Mouse (Mus musculus) thymus, postnatal 10 days (tissue): Measurements from ENCODE around the gene Btbd11.

Source experiments
- DNase-seq, 2 experiments: peaks; one replicate each; pipeline ENCODE4 v3.0.0; 2021; ENCODE audit warnings: low spot score in 2 of 2

Gene Btbd11

GRCm38 (mm10) chr10:85386605-85387218, at the start of gene Btbd11:
Gene Btbd11, plus strand, starts transcription at chr10:85386814.
- peak; percentile 83 to 86 for DNase-seq

GRCm38 (mm10) chr10:85338733-85339132, 47.9 kb upstream of the Btbd11 start:
- no peak for DNase-seq

- no peak for DNase-seq
Measured at GRCm38 (mm10) chr10:85341867-85342266, 44.7 kb upstream of the Btbd11 start.

GRCm38 (mm10) chr10:85347171-85347570, 39.4 kb upstream of the Btbd11 start:
- DNase-seq: no peak

- no peak for DNase-seq
Measured at GRCm38 (mm10) chr10:85352505-85352904, 34.1 kb upstream of the Btbd11 start.

GRCm38 (mm10) chr10:85354270-85354669, 32.3 kb upstream of the Btbd11 start:
- DNase-seq: no peak

GRCm38 (mm10) chr10:85359501-85360066, 27.0 kb upstream of the Btbd11 start:
- DNase-seq: no peak

GRCm38 (mm10) chr10:85362766-85363442, 23.7 kb upstream of the Btbd11 start:
- no peak for DNase-seq

- no peak for DNase-seq
Measured at GRCm38 (mm10) chr10:85366876-85367275, 19.7 kb upstream of the Btbd11 start.

- DNase-seq: no peak
Measured at GRCm38 (mm10) chr10:85371309-85371708, 15.3 kb upstream of the Btbd11 start.

GRCm38 (mm10) chr10:85372108-85372507, 14.5 kb upstream of the Btbd11 start:
- no peak for DNase-seq

GRCm38 (mm10) chr10:85378972-85379371, 7.6 kb upstream of the Btbd11 start:
- no peak for DNase-seq

- DNase-seq: no peak
Measured at GRCm38 (mm10) chr10:85382981-85383380, 3.6 kb upstream of the Btbd11 start.

- peak; percentile 29 to 32 for DNase-seq
Measured at GRCm38 (mm10) chr10:85387219-85388070, 831 bp downstream of the Btbd11 start.

- peak in 1 of 2 experiments; percentile 18 for DNase-seq
Measured at GRCm38 (mm10) chr10:85388071-85388750, 1.6 kb downstream of the Btbd11 start.

- DNase-seq: peak; percentile 65 to 75
Measured at GRCm38 (mm10) chr10:85388751-85389115, 2.1 kb downstream of the Btbd11 start.

GRCm38 (mm10) chr10:85389286-85390139, 2.9 kb downstream of the Btbd11 start:
- DNase-seq: no peak

- DNase-seq: no peak
Measured at GRCm38 (mm10) chr10:85393016-85393415, 6.4 kb downstream of the Btbd11 start.

- DNase-seq: no peak
Measured at GRCm38 (mm10) chr10:85394558-85394957, 7.9 kb downstream of the Btbd11 start.

- DNase-seq: peak; percentile 48 to 53
Measured at GRCm38 (mm10) chr10:85411120-85411519, 24.5 kb downstream of the Btbd11 start.
